Mouse (Mus musculus) urinary bladder, postnatal 36 days (tissue): ENCODE results near the gene Map2k6.
A peak's percentile ranks its signal among the peaks of the same experiment; 100 is the strongest.
"Not testable (repeated sequence)": the region's sequence is repeated elsewhere in the genome, so short reads cannot be mapped to it uniquely, and the experiment has no call there.

Experiments used
- DNase-seq, 2 experiments: peaks; one replicate each; pipeline ENCODE4 v3.0.0; 2022; ENCODE audit warnings: low spot score in 2 of 2, mixed read lengths in 1 of 2

The Map2k6 gene

GRCm38 (mm10) chr11:110398553-110399239 is at the start of gene Map2k6:
TSS of gene Map2k6 (plus strand) at chr11:110399122.
- peak; percentile 76 to 86 for DNase-seq

GRCm38 (mm10) chr11:110354261-110354660 is 44.7 kb upstream of the Map2k6 start:
- DNase-seq: no peak

- DNase-seq: not testable (repeated sequence)
These were observed 43.8 kb upstream of the Map2k6 start for GRCm38 (mm10) chr11:110355131-110355530.

- DNase-seq: peak; percentile 42 to 53
These were observed 41.0 kb upstream of the Map2k6 start for GRCm38 (mm10) chr11:110357756-110358551.

GRCm38 (mm10) chr11:110365016-110365415 is 33.9 kb upstream of the Map2k6 start:
- peak; percentile 31 to 38 for DNase-seq

GRCm38 (mm10) chr11:110366902-110367301 is 32.0 kb upstream of the Map2k6 start:
- DNase-seq: no peak

GRCm38 (mm10) chr11:110367638-110368037 is 31.3 kb upstream of the Map2k6 start:
- DNase-seq: no peak

GRCm38 (mm10) chr11:110369312-110370019 is 29.5 kb upstream of the Map2k6 start:
- no peak for DNase-seq

GRCm38 (mm10) chr11:110371827-110372226 is 27.1 kb upstream of the Map2k6 start:
- DNase-seq: no peak

- DNase-seq: no peak
These were observed 26.5 kb upstream of the Map2k6 start for GRCm38 (mm10) chr11:110372266-110372954.

- no peak for DNase-seq
These were observed 24.9 kb upstream of the Map2k6 start for GRCm38 (mm10) chr11:110374036-110374435.

GRCm38 (mm10) chr11:110379661-110380309 is 19.1 kb upstream of the Map2k6 start:
- DNase-seq: peak; percentile 62 to 79

GRCm38 (mm10) chr11:110380310-110380668 is 18.6 kb upstream of the Map2k6 start:
- no peak for DNase-seq

- no peak for DNase-seq
These were observed 13.4 kb upstream of the Map2k6 start for GRCm38 (mm10) chr11:110385487-110385886.

GRCm38 (mm10) chr11:110392763-110393162 is 6.2 kb upstream of the Map2k6 start:
- DNase-seq: no peak

GRCm38 (mm10) chr11:110394788-110395452 is 4.0 kb upstream of the Map2k6 start:
- DNase-seq: no peak

- no peak for DNase-seq
These were observed 2.8 kb upstream of the Map2k6 start for GRCm38 (mm10) chr11:110396085-110396484.

GRCm38 (mm10) chr11:110399240-110400150 is 573 bp downstream of the Map2k6 start:
- DNase-seq: no peak

GRCm38 (mm10) chr11:110400283-110400682 is 1.4 kb downstream of the Map2k6 start:
- DNase-seq: no peak

- no peak for DNase-seq
These were observed 3.7 kb downstream of the Map2k6 start for GRCm38 (mm10) chr11:110402671-110403070.
